Mouse (Mus musculus): ENCODE results near the gene Fxr1.

- TF ChIP-seq CTCF (IDR thresholded peaks at IDR 0.05; ENCODE audit: insufficient read depth, low read depth, low read length), result no peak
- TF ChIP-seq POLR2A (IDR thresholded peaks at IDR 0.05; ENCODE audit: insufficient read depth, low read depth, low read length), result no peak
These were observed 96.1 kb downstream of the Fxr1 start for GRCm38 (mm10) chr3:34115806-34116205.
